Comparison of ENCODE assay signal across 16 mouse cellular contexts in genomic region chr13:64421952-64422606, GRCm38 (mm10). TPM values are rescaled to one million over a fixed set of nuclear protein-coding genes. Genes with fewer than 3 reads are reported as not detected.
DNase-seq lines count a peak whose midpoint lies in the region; ATAC-seq and TF ChIP-seq lines count a peak whose summit lies in the region.
"Had no signal": no experiment of that assay in that cellular context is flagged by ENCODE, and none has a peak within 500 bp of the region (broad histone marks: within the 10 kb centered on the region; RNA-seq: fewer than 3 reads in every experiment).

No protein-coding gene starts in this region.

- TF ChIP-seq POLR2A in kidney, adult 2 months (IDR thresholded peaks at IDR 0.05; ENCODE audit: low read depth, low read length), result no peak
- TF ChIP-seq POLR2A in myocyte (IDR thresholded peaks at IDR 0.05; ENCODE audit: insufficient read length, low read depth), result no peak

- no peak overlapping the region for H3ac ChIP-seq in myocyte (ENCODE audit: control insufficient read depth, insufficient read length)

- no peak for ATAC-seq in kidney, embryonic 14.5 days (ENCODE audit: low FRiP score, low TSS enrichment)
- ATAC-seq: hindbrain, postnatal 0 days had no signal

- H3K9ac ChIP-seq in kidney, embryonic 14.5 days (ENCODE audit: low read depth, low read length), result no peak overlapping the region
- H3K9ac ChIP-seq: liver, embryonic 13.5 days; neural tube, embryonic 13.5 days had no signal

- H3K4me2 ChIP-seq in kidney, embryonic 14.5 days (replicated peaks; ENCODE audit: low read depth, low read length), result no peak overlapping the region
- H3K4me2 ChIP-seq in myocyte (ENCODE audit: low read depth), result peak overlapping the region; percentile 48
- H3K4me2 ChIP-seq: heart, embryonic 13.5 days; liver, embryonic 13.5 days; neural tube, embryonic 13.5 days had no signal

- no peaks in the 10 kb centered on the region for H3K27me3 ChIP-seq in kidney, embryonic 14.5 days (ENCODE audit: control insufficient read depth, insufficient read depth, low read length)
- no peaks in the 10 kb centered on the region for H3K27me3 ChIP-seq in kidney, adult 2 months (replicated peaks; ENCODE audit: control insufficient read depth, insufficient read depth, low read length)
- H3K27me3 ChIP-seq in myocyte (ENCODE audit: control insufficient read depth, insufficient read depth, insufficient read length), result no peaks in the 10 kb centered on the region
- H3K27me3 ChIP-seq: heart, embryonic 13.5 days; liver, embryonic 13.5 days; neural tube, embryonic 13.5 days had no signal

- peak overlapping the region; percentile 32; the same call in 1 of the 2 replicates for H3K27ac ChIP-seq in kidney, embryonic 14.5 days (ENCODE audit: low read depth, low read length)
- H3K27ac ChIP-seq in kidney, adult 2 months (ENCODE audit: insufficient read depth, low read depth, low read length), result no peak overlapping the region
- H3K27ac ChIP-seq: forebrain, embryonic 10.5 days; hindbrain, postnatal 0 days; liver, embryonic 13.5 days; neural tube, embryonic 13.5 days had no signal

- H3K4me1 ChIP-seq in kidney, embryonic 14.5 days (ENCODE audit: control insufficient read depth, insufficient read depth, low read length), result 0 out of 2 replicates have a peak, but pooled peaks cover 5% of the 10 kb centered on the region
- H3K4me1 ChIP-seq in kidney, adult 2 months (ENCODE audit: control insufficient read depth, insufficient read depth, low read length), result no peaks in the 10 kb centered on the region
- H3K4me1 ChIP-seq: forebrain, embryonic 10.5 days; neural tube, embryonic 13.5 days had no signal

- H3K4me3 ChIP-seq in kidney, embryonic 14.5 days (ENCODE audit: low read length), result no peak overlapping the region
- no peak overlapping the region for H3K4me3 ChIP-seq in kidney, adult 2 months (ENCODE audit: insufficient read depth, low read depth, low read length)
- no peak overlapping the region for H3K4me3 ChIP-seq in myocyte
- H3K4me3 ChIP-seq: forebrain, embryonic 10.5 days; heart, embryonic 13.5 days; liver, embryonic 13.5 days; neural tube, embryonic 13.5 days had no signal

- no peaks in the 10 kb centered on the region for H3K79me2 ChIP-seq in myocyte (ENCODE audit: control insufficient read depth, insufficient read depth)

- H3K36me3 ChIP-seq in kidney, embryonic 14.5 days (ENCODE audit: control insufficient read depth, insufficient read depth, low read length), result no peaks in the 10 kb centered on the region
- no peaks in the 10 kb centered on the region for H3K36me3 ChIP-seq in kidney, adult 2 months (ENCODE audit: control insufficient read depth, insufficient read depth, low read length)
- no peaks in the 10 kb centered on the region for H3K36me3 ChIP-seq in myocyte (ENCODE audit: control insufficient read depth, insufficient read depth)
- H3K36me3 ChIP-seq: forebrain, embryonic 10.5 days; heart, embryonic 13.5 days; liver, embryonic 13.5 days; neural tube, embryonic 13.5 days had no signal

- H3K9me3 ChIP-seq in kidney, embryonic 14.5 days (ENCODE audit: control insufficient read depth, low read length), result no peaks in the 10 kb centered on the region
- H3K9me3 ChIP-seq: forebrain, embryonic 10.5 days; heart, embryonic 13.5 days; liver, embryonic 13.5 days; neural tube, embryonic 13.5 days had no signal

- WGBS in kidney, embryonic 14.5 days, result 68% methylated on average over 7 of the region's 7 CpGs
- 71% methylated on average over 7 of the region's 7 CpGs for WGBS in kidney, adult 2 months

- no peak for DNase-seq in kidney, adult 2 months
- DNase-seq in 3T3-L1 (ENCODE audit: low read depth, low spot score) (peak; percentile 85), NIH3T3 (ENCODE audit: low read depth) (peak; percentile 78)
- no peak for DNase-seq in layer of hippocampus, adult 11-12 months (ENCODE audit: low spot score)
- DNase-seq in adrenal gland, postnatal 36 days, result no peak
- DNase-seq: adrenal gland, postnatal 10 days; cerebellum, postnatal 14 days; kidney, postnatal 10 days; liver, embryonic 13.5 days; retina, postnatal 1 day had no signal

- no peak for TF ChIP-seq CTCF in kidney, adult 2 months (conservative IDR thresholded peaks at IDR 0.05; ENCODE audit: insufficient read depth, insufficient read length, low read depth, low read length)

TF ChIP-seq in myocyte, 11 proteins besides CTCF, POLR2A, EP300 and RAD21:
- TF ChIP-seq MAX (IDR thresholded peaks at IDR 0.05; ENCODE audit: low read depth), result no peak
- TF ChIP-seq POLR2AphosphoS2 (IDR thresholded peaks at IDR 0.05; ENCODE audit: insufficient read length, low read depth), result no peak
- TF ChIP-seq E2F4 (IDR thresholded peaks at IDR 0.05; ENCODE audit: insufficient read depth), result no peak
- no peak for TF ChIP-seq REST (IDR thresholded peaks at IDR 0.05; ENCODE audit: insufficient read depth, insufficient read length)
- peak; percentile 20 for TF ChIP-seq USF1 (IDR thresholded peaks at IDR 0.05; ENCODE audit: low read depth)
- no peak for TF ChIP-seq TCF3 (IDR thresholded peaks at IDR 0.05; ENCODE audit: insufficient read length, low read depth)
- peak; percentile 46; the same call in 1 of the 2 replicates for TF ChIP-seq CEBPB (IDR thresholded peaks at IDR 0.05; ENCODE audit: insufficient read depth, poor library complexity, severe bottlenecking)
- TF ChIP-seq MYOG (IDR thresholded peaks at IDR 0.05; ENCODE audit: control insufficient read depth in 1 of 3, insufficient read depth in 1 of 3, insufficient read length in 2 of 3, low read depth in 2 of 3), result no peak
- no peak for TF ChIP-seq TCF12 (IDR thresholded peaks at IDR 0.05; ENCODE audit: insufficient read depth, poor library complexity, severe bottlenecking)
- TF ChIP-seq MYOD1 (IDR thresholded peaks at IDR 0.05; ENCODE audit: control insufficient read depth in 1 of 3, insufficient read length in 2 of 3, low read depth in 2 of 3), result no peak
- no peak for TF ChIP-seq SRF (IDR thresholded peaks at IDR 0.05; ENCODE audit: control insufficient read depth, insufficient read length, low read depth)
TF ChIP-seq in myocyte: peak in this region for 2.

RNA-seq across cellular contexts. Expression of gene Cdk20, which starts 10.0 kb away (rescaled TPM):
- 8.3 and 10.5 TPM in 2 replicates for polyA plus RNA-seq in kidney, embryonic 14.5 days (2014; fragmentation: Nextera tagmentation; extraction: Ambion mirVana)
- polyA plus RNA-seq in kidney, adult 2 months (2012; rRNA removed), result 10.4 and 12.7 TPM in 2 replicates
- 11.4 TPM for polyA plus RNA-seq in myocyte (2012; fragmentation: generic; extraction: Trizol)
- total RNA-seq in adrenal gland, postnatal 36 days (2021), result 1 to 10 TPM; 2.0 to 5.4 TPM

RNA-seq across cellular contexts. Expression of gene Ctsl, which starts 51.4 kb away (rescaled TPM):
- 283 and 323 TPM in 2 replicates for polyA plus RNA-seq in kidney, embryonic 14.5 days (2014; fragmentation: Nextera tagmentation; extraction: Ambion mirVana)
- polyA plus RNA-seq in kidney, adult 2 months (2012; rRNA removed), result 344 and 370 TPM in 2 replicates
- 778 TPM for polyA plus RNA-seq in myocyte (2012; fragmentation: generic; extraction: Trizol)
- total RNA-seq in adrenal gland, postnatal 36 days (2021), result 100 to 1,000 TPM; 206 to 799 TPM

Comparison
In these comparisons a context has a peak if more than half of its experiments do, and no peak if none do; other contexts are left out.
1. DNase-seq: peak in 3T3-L1 (single experiment) and NIH3T3 (single experiment); none in kidney, adult 2 months (single experiment), layer of hippocampus, adult 11-12 months (single experiment) and adrenal gland, postnatal 36 days (0 of 2).